Mouse (Mus musculus) heart, embryonic 12.5 days (tissue): ENCODE measurements at regions not wholly inside any gene's neighbourhood (a gene's known extent, or its start where the extent isn't known, plus 50 kb on each side); places are given as distances from the start of the nearest gene placed in this dataset.

ENCODE experiments used
- ATAC-seq: fragments of 200-750 bp; cut with Nextera tagmentation; 2 replicates; pipeline ENCODE4 v1.8.0; 2017; ENCODE audit warnings: moderate TSS enrichment, moderate library complexity; ENCODE audit not compliant: insufficient number of reproducible peaks, low FRiP score
- H3K27ac ChIP-seq: fragments of 300-500 bp; sonication (generic); 2 replicates; pipeline ENCODE4 v1.5.1; 2016; ENCODE audit warnings: mild to moderate bottlenecking, moderate library complexity; ENCODE audit not compliant: poor library complexity, severe bottlenecking
- H3K27me3 ChIP-seq: fragments of 300-500 bp; sonication (generic); replicated peaks from 2 replicates; pipeline ENCODE4 v1.6.1; 2016; ENCODE audit warnings: mild to moderate bottlenecking, moderate library complexity
- H3K36me3 ChIP-seq: fragments of 300-500 bp; sonication (generic); 2 replicates; pipeline ENCODE4 v1.6.1; 2016; ENCODE audit warnings: mild to moderate bottlenecking, moderate library complexity
- H3K4me1 ChIP-seq: fragments of 300-500 bp; sonication (generic); replicated peaks from 2 replicates; pipeline ENCODE4 v1.6.1; 2016; ENCODE audit warnings: mild to moderate bottlenecking
- H3K4me2 ChIP-seq: fragments of 300-500 bp; sonication (generic); 2 replicates; pipeline ENCODE4 v1.6.1; 2016; ENCODE audit warnings: mild to moderate bottlenecking, moderate library complexity
- H3K4me3 ChIP-seq: fragments of 300-500 bp; sonication (generic); 2 replicates; pipeline ENCODE4 v1.5.1; 2016; ENCODE audit warnings: mild to moderate bottlenecking
- H3K9ac ChIP-seq: fragments of 300-500 bp; sonication (generic); 2 replicates; pipeline ENCODE4 v1.6.1; 2016; ENCODE audit warnings: mild to moderate bottlenecking, moderate library complexity
- H3K9me3 ChIP-seq: fragments of 300-500 bp; sonication (generic); replicated peaks from 2 replicates; pipeline ENCODE4 v1.6.1; 2016; ENCODE audit warnings: mild to moderate bottlenecking, moderate library complexity
- WGBS: fragments of 180-500 bp; shearing (Covaris S2); methylation state at CpG from one replicate; pipeline ENCODE4 v1.1.7; 2016; 5-methylcytosine and 5-hydroxymethylcytosine counted together

DNA sequence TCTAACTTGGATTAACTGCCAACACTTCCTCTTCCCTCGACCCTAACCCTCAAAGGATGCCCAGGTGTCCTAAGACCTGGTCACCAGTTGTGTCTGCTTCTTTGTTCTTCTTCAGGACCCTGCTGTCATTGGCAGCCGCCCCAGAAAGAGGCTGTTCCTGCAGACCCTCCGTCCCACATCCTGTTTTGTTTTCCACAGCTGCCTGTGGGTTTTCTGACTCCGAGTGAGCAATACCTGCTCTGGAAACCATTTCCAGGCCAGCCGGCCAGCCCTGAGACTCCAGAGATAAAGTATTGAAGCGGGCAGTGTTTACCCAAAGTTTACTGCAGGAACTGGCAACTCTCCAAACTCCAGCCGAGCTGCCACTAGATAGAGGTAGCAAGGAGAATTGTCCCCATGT lies 337.2 kb upstream of the Noct start:
- no peak overlapping the region for H3K9ac ChIP-seq
- H3K4me2 ChIP-seq: peak overlapping the region; percentile 49
- no peak overlapping the region for H3K4me3 ChIP-seq
- no peaks in the 10 kb centered on the region for H3K9me3 ChIP-seq
- no peaks in the 10 kb centered on the region for H3K36me3 ChIP-seq
- no peaks in the 10 kb centered on the region for H3K27me3 ChIP-seq
- WGBS: 5% methylated on average over 7 of the region's 7 CpGs
- peaks cover 14% of the 10 kb centered on the region for H3K4me1 ChIP-seq
- peak overlapping the region; percentile 77 for H3K27ac ChIP-seq
- peak; percentile 77 for ATAC-seq

DNA sequence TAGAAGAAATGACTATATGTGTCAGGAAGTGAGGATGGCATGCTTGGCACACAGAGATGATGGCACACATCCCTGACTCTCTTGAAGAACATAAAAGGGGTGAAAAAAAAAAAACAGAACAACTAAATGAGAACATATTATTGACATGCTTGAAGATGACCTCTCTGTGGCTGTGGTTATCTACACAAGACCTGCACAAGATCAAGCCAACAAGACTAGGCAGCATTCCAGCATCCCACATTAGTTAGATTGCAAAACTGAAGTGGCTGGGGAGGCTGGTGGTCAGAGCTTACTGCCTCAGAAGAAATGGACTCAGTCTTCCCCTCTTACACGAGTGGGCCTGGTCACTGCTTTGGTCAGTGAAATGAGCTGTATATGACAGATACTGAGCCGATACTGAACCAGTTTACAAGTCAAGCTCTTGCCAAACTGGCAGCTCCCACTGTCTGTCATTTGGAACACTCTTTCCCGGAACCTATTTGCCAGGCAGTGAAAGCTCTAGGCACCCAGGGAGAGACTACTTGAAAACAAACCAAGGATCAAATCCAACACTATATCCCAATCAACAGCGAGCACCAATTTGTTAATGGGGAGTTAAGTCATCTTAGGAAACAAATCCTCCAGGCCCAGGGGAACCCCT lies 335.6 kb upstream of the Noct start:
- H3K4me1 ChIP-seq: peaks cover 14% of the 10 kb centered on the region
- H3K4me2 ChIP-seq: no peak overlapping the region
- H3K9ac ChIP-seq: no peak overlapping the region
- no peak for ATAC-seq
- no peak overlapping the region for H3K27ac ChIP-seq
- WGBS: 81% methylated on average over 4 of the region's 4 CpGs
- no peaks in the 10 kb centered on the region for H3K9me3 ChIP-seq
- no peaks in the 10 kb centered on the region for H3K36me3 ChIP-seq
- H3K27me3 ChIP-seq: no peaks in the 10 kb centered on the region
- H3K4me3 ChIP-seq: no peak overlapping the region

DNA sequence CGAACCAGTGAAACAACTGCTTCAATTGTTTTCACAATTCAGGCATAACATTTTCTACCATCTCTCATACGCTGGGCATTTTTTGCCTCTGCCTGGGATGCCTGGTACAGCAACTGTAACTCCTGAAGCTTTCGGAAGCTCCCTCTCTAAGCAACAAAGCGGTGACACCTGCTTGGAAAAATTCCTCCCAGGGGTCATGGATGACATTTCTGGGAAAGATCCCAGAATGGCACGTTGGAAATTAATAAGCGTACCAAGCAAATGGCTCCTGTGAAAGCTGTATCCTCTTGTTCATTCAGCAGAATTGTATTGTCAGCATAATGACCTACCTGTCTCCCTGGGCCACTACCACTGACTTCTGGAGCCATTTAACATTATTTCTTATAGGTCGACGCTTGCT lies 333.7 kb upstream of the Noct start:
- 88% methylated on average over 8 of the region's 8 CpGs for WGBS
- no peaks in the 10 kb centered on the region for H3K9me3 ChIP-seq

GRCm38 (mm10) chr3:50898179-50898578 lies 326.1 kb upstream of the Noct start:
- Histone ChIP-seq H3K4me2 (no peak overlapping the region), H3K4me3 (no peak overlapping the region), H3K36me3 (no peaks in the 10 kb centered on the region), H3K27ac (no peak overlapping the region), H3K9ac (no peak overlapping the region), H3K9me3 (no peaks in the 10 kb centered on the region), H3K4me1 (0 out of 2 replicates have a peak, but pooled peaks cover 6% of the 10 kb centered on the region), H3K27me3 (no peaks in the 10 kb centered on the region)
- 82% methylated on average over 9 of the region's 9 CpGs for WGBS
- ATAC-seq: no peak

More for the DNA sequence above, 333.7 kb upstream of the Noct start:
- Histone ChIP-seq H3K27me3 (no peaks in the 10 kb centered on the region), H3K4me2 (no peak overlapping the region), H3K4me3 (no peak overlapping the region), H3K9ac (no peak overlapping the region), H3K36me3 (no peaks in the 10 kb centered on the region), H3K4me1 (peaks cover 14% of the 10 kb centered on the region), H3K27ac (no peak overlapping the region)
- no peak for ATAC-seq

- 0 out of 2 replicates have a peak, but pooled peaks cover 6% of the 10 kb centered on the region for H3K4me1 ChIP-seq
- no peak overlapping the region for H3K27ac ChIP-seq
- no peak overlapping the region for H3K9ac ChIP-seq
- H3K36me3 ChIP-seq: no peaks in the 10 kb centered on the region
- no peak overlapping the region for H3K4me3 ChIP-seq
- H3K4me2 ChIP-seq: no peak overlapping the region
- no peak for ATAC-seq
- H3K9me3 ChIP-seq: no peaks in the 10 kb centered on the region
- H3K27me3 ChIP-seq: no peaks in the 10 kb centered on the region
- 66% methylated on average over 7 of the region's 7 CpGs for WGBS
Measured at GRCm38 (mm10) chr3:50899830-50900350, 324.4 kb upstream of the Noct start.

DNA sequence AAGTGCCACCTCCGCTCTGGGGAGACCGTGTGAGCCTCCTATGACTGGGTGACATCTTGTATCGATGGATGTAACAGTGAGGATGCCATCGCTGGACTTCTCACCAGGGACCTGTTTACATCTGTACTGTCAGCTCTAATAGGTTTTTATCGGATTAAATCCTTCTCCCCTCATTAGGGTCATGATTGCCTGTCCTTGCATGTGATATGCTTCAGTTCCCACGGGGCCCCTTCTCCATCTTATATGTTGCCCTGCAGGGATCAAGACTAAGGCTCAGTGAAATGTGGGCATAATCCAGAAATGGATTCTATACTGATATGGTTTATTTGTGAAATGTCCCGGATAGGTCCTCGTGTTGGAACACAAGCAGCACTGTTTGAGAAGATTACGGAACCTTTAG lies 323.7 kb upstream of the Noct start:
- no peaks in the 10 kb centered on the region for H3K36me3 ChIP-seq
- 0 out of 2 replicates have a peak, but pooled peaks cover 6% of the 10 kb centered on the region for H3K4me1 ChIP-seq
- 85% methylated on average over 9 of the region's 9 CpGs for WGBS
- H3K9me3 ChIP-seq: no peaks in the 10 kb centered on the region
- no peak overlapping the region for H3K27ac ChIP-seq
- no peak overlapping the region for H3K4me3 ChIP-seq
- no peak overlapping the region for H3K9ac ChIP-seq
- H3K27me3 ChIP-seq: no peaks in the 10 kb centered on the region
- no peak overlapping the region for H3K4me2 ChIP-seq
- ATAC-seq: no peak

DNA sequence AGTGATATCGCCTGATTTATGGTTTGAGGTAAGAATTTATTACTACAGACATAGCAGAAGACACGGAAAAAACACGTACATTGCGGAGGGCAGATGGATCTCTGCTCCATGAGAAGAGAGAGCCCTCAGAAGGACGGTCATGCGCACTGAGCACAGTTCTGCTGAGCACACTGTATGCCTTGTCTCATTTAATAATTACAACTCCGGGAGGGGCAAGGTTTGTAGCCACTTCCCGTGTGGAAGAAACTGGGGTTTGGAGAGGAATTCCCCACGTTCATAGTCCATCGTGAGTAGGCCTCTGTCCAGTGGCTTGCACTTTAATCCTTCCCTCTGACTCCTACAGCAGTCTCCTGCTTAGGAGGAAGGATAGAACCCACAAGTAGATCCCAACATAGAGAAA lies 322.9 kb upstream of the Noct start:
- 0 out of 2 replicates have a peak, but pooled peaks cover 6% of the 10 kb centered on the region for H3K4me1 ChIP-seq
- ATAC-seq: no peak
- H3K9ac ChIP-seq: no peak overlapping the region
- H3K4me3 ChIP-seq: no peak overlapping the region
- WGBS: 84% methylated on average over 10 of the region's 10 CpGs
- no peak overlapping the region for H3K4me2 ChIP-seq
- no peaks in the 10 kb centered on the region for H3K36me3 ChIP-seq
- no peak overlapping the region for H3K27ac ChIP-seq
- H3K9me3 ChIP-seq: no peaks in the 10 kb centered on the region
- no peaks in the 10 kb centered on the region for H3K27me3 ChIP-seq

- Histone ChIP-seq H3K4me1 (0 out of 2 replicates have a peak, but pooled peaks cover 10% of the 10 kb centered on the region), H3K27ac (no peak overlapping the region), H3K36me3 (no peaks in the 10 kb centered on the region), H3K9ac (no peak overlapping the region), H3K4me3 (no peak overlapping the region), H3K27me3 (no peaks in the 10 kb centered on the region), H3K4me2 (peak overlapping the region; percentile 44), H3K9me3 (no peaks in the 10 kb centered on the region)
- 36% methylated on average over 7 of the region's 7 CpGs for WGBS
- ATAC-seq: no peak
Measured at GRCm38 (mm10) chr3:50902933-50903332, 321.3 kb upstream of the Noct start.

DNA sequence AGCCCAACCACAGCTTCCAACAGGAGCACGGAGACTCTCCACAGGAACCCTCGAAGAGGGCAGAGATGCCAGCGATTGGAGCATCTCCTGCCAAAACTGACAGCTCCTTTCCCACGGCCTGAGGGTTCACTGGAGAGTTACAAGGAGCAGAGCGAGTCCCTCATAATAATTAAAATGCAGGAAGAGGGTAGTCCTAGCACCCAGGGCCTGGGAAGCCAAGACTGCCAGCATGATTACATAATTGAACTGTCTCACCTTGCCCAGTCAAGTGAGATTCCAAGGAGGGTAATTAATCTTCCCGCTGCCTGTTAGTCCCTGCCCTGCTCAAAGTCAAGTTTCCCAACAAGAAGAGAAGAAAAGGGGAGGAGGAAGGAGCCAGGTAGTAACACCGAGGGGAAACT lies 319.5 kb upstream of the Noct start:
- no peaks in the 10 kb centered on the region for H3K36me3 ChIP-seq
- no peak overlapping the region for H3K4me2 ChIP-seq
- H3K9me3 ChIP-seq: no peaks in the 10 kb centered on the region
- no peak overlapping the region for H3K4me3 ChIP-seq
- no peak for ATAC-seq
- 32% methylated on average over 7 of the region's 7 CpGs for WGBS
- no peak overlapping the region for H3K9ac ChIP-seq
- no peak overlapping the region for H3K27ac ChIP-seq
- 0 out of 2 replicates have a peak, but pooled peaks cover 10% of the 10 kb centered on the region for H3K4me1 ChIP-seq
- H3K27me3 ChIP-seq: no peaks in the 10 kb centered on the region

- WGBS: 19% methylated on average over 16 of the region's 16 CpGs
- Histone ChIP-seq H3K4me3 (peak overlapping the region; percentile 51), H3K27ac (no peak overlapping the region), H3K9me3 (no peaks in the 10 kb centered on the region), H3K27me3 (no peaks in the 10 kb centered on the region), H3K4me1 (0 out of 2 replicates have a peak, but pooled peaks cover 10% of the 10 kb centered on the region), H3K36me3 (no peaks in the 10 kb centered on the region), H3K9ac (no peak overlapping the region), H3K4me2 (peak overlapping the region; percentile 78)
- no peak for ATAC-seq
Measured at GRCm38 (mm10) chr3:50905274-50905992, 318.8 kb upstream of the Noct start.

DNA sequence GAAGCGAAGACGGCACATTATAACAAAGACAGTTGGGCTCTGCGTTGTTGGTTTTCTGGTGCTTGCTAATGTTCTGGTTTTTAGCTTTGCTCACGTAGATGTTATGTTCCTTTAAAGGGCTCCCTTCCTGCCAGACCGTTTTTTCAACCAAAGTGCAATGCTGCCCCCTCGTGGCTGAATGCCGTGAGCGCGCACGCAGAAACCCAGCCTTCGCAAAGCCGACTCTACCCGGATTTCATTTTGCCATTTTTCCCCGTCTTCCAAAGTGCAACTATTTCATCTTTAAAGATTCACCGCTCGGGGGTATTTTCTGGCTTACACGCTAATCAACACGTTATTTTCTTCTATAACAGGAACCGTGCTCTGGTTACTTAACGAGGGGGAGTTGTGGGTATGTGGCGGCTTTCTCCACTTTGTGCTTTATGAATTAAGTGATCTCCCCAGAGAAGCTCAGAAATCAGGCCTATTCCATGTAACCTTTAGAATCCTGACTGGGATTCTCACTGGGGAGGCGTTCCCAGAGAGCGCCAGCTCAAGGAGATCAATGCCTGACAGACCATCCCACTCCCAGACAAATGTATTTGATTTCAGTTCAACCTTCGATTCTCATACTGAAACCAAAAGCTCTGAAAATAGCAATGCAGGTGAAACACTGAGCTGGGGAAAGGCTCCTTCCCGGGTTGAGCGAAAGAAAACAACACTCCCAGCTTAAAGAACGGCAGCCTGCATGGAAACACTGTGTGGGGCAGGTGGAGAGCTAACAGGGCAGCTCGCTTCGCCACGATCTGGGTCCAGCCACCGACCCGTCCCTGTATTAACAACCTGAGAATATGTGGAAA lies 318.0 kb upstream of the Noct start:
- H3K4me2 ChIP-seq: peak overlapping the region; percentile 78
- no peaks in the 10 kb centered on the region for H3K36me3 ChIP-seq
- peak overlapping the region; percentile 73 for H3K9ac ChIP-seq
- no peak overlapping the region for H3K27ac ChIP-seq
- H3K4me1 ChIP-seq: 0 out of 2 replicates have a peak, but pooled peaks cover 10% of the 10 kb centered on the region
- no peaks in the 10 kb centered on the region for H3K9me3 ChIP-seq
- no peaks in the 10 kb centered on the region for H3K27me3 ChIP-seq
- peak overlapping the region; percentile 51 for H3K4me3 ChIP-seq
- ATAC-seq: peak; percentile 36; the same call in 1 of the 2 replicates
- WGBS: 12% methylated on average over 32 of the region's 32 CpGs
